Mouse (Mus musculus): ENCODE data around the gene Chrm5. TPM values are rescaled to one million over a fixed set of nuclear protein-coding genes. Genes with fewer than 3 reads are reported as not detected.

The Chrm5 gene
- polyA plus RNA-seq, 1 experiment from 2014 or later, result not detected

- Histone ChIP-seq H3K27ac (ENCODE audit: low read length) (no peak overlapping the region), H3K4me3 (ENCODE audit: low read depth, low read length) (no peak overlapping the region), H3K36me3 (ENCODE audit: control insufficient read depth, insufficient read depth) (no peaks in the 10 kb centered on the region), H3K4me2 (ENCODE audit: low read depth, low read length) (no peak overlapping the region), H3K9me3 (replicated peaks; ENCODE audit: control insufficient read depth, low read length) (no peaks in the 10 kb centered on the region), H3K27me3 (ENCODE audit: control insufficient read depth, insufficient read depth, low read depth, low read length) (no peaks in the 10 kb centered on the region), H3K4me1 (ENCODE audit: control insufficient read depth, low read depth, low read length) (peaks cover 16% of the 10 kb centered on the region), H3K9ac (ENCODE audit: low read depth, low read length) (no peak overlapping the region)
- ATAC-seq (ENCODE audit: low read depth), result no peak
- WGBS (ENCODE audit: insufficient replicate concordance), result 73% methylated on average over 11 of the region's 11 CpGs
Observed at GRCm38 (mm10) chr2:112490483-112491196, 10.1 kb upstream of the Chrm5 start.

GRCm38 (mm10) chr2:112484886-112485285 is 4.3 kb upstream of the Chrm5 start:
- Histone ChIP-seq H3K27me3 (ENCODE audit: control insufficient read depth, insufficient read depth, low read depth, low read length) (no peaks in the 10 kb centered on the region), H3K4me1 (ENCODE audit: control insufficient read depth, low read depth, low read length) (no peaks in the 10 kb centered on the region), H3K27ac (ENCODE audit: low read length) (no peak overlapping the region), H3K4me3 (ENCODE audit: low read depth, low read length) (no peak overlapping the region), H3K4me2 (ENCODE audit: low read depth, low read length) (no peak overlapping the region), H3K9ac (ENCODE audit: low read depth, low read length) (no peak overlapping the region), H3K36me3 (ENCODE audit: control insufficient read depth, insufficient read depth) (no peaks in the 10 kb centered on the region), H3K9me3 (replicated peaks; ENCODE audit: control insufficient read depth, low read length) (no peaks in the 10 kb centered on the region)
- no peak for ATAC-seq (ENCODE audit: low read depth)
- WGBS (ENCODE audit: insufficient replicate concordance), result 69% methylated on average over 2 of the region's 2 CpGs

- Histone ChIP-seq H3K4me2 (ENCODE audit: low read depth, low read length) (no peak overlapping the region), H3K9me3 (replicated peaks; ENCODE audit: control insufficient read depth, low read length) (no peaks in the 10 kb centered on the region), H3K9ac (ENCODE audit: low read depth, low read length) (no peak overlapping the region), H3K4me1 (ENCODE audit: control insufficient read depth, low read depth, low read length) (no peaks in the 10 kb centered on the region), H3K36me3 (ENCODE audit: control insufficient read depth, insufficient read depth) (no peaks in the 10 kb centered on the region), H3K4me3 (ENCODE audit: low read depth, low read length) (no peak overlapping the region), H3K27me3 (ENCODE audit: control insufficient read depth, insufficient read depth, low read depth, low read length) (no peaks in the 10 kb centered on the region), H3K27ac (ENCODE audit: low read length) (no peak overlapping the region)
- 54% methylated on average over 2 of the region's 2 CpGs for WGBS (ENCODE audit: insufficient replicate concordance)
- no peak for ATAC-seq (ENCODE audit: low read depth)
Observed at GRCm38 (mm10) chr2:112483334-112483651, 2.7 kb upstream of the Chrm5 start.

- H3K27me3 ChIP-seq (ENCODE audit: control insufficient read depth, insufficient read depth, low read depth, low read length), result no peaks in the 10 kb centered on the region
- H3K4me3 ChIP-seq (ENCODE audit: low read depth, low read length), result no peak overlapping the region
- no peak overlapping the region for H3K4me2 ChIP-seq (ENCODE audit: low read depth, low read length)
- no peak overlapping the region for H3K27ac ChIP-seq (ENCODE audit: low read length)
- H3K9ac ChIP-seq (ENCODE audit: low read depth, low read length), result no peak overlapping the region
- H3K36me3 ChIP-seq (ENCODE audit: control insufficient read depth, insufficient read depth), result no peaks in the 10 kb centered on the region
- no peaks in the 10 kb centered on the region for H3K9me3 ChIP-seq (replicated peaks; ENCODE audit: control insufficient read depth, low read length)
- no peak for ATAC-seq (ENCODE audit: low read depth)
- no peaks in the 10 kb centered on the region for H3K4me1 ChIP-seq (ENCODE audit: control insufficient read depth, low read depth, low read length)
- 66% methylated on average over 5 of the region's 5 CpGs for WGBS (ENCODE audit: insufficient replicate concordance)
Observed at GRCm38 (mm10) chr2:112482533-112483333, 2.2 kb upstream of the Chrm5 start.

GRCm38 (mm10) chr2:112481564-112481963 is 995 bp upstream of the Chrm5 start:
- no peak overlapping the region for H3K27ac ChIP-seq (ENCODE audit: low read length)
- no peak overlapping the region for H3K4me2 ChIP-seq (ENCODE audit: low read depth, low read length)
- ATAC-seq (ENCODE audit: low read depth), result no peak

GRCm38 (mm10) chr2:112476554-112476953 is 4.0 kb downstream of the Chrm5 start:
- no peak overlapping the region for H3K4me2 ChIP-seq (ENCODE audit: low read depth, low read length)
- no peak for ATAC-seq (ENCODE audit: low read depth)

More at GRCm38 (mm10) chr2:112481564-112481963, 995 bp upstream of the Chrm5 start:
- Histone ChIP-seq H3K9me3 (replicated peaks; ENCODE audit: control insufficient read depth, low read length) (no peaks in the 10 kb centered on the region), H3K27me3 (ENCODE audit: control insufficient read depth, insufficient read depth, low read depth, low read length) (no peaks in the 10 kb centered on the region), H3K4me3 (ENCODE audit: low read depth, low read length) (no peak overlapping the region), H3K4me1 (ENCODE audit: control insufficient read depth, low read depth, low read length) (no peaks in the 10 kb centered on the region), H3K36me3 (ENCODE audit: control insufficient read depth, insufficient read depth) (no peaks in the 10 kb centered on the region), H3K9ac (ENCODE audit: low read depth, low read length) (no peak overlapping the region)
- WGBS (ENCODE audit: insufficient replicate concordance), result 0% methylated on average over 2 of the region's 2 CpGs

GRCm38 (mm10) chr2:112474997-112475724 is 5.4 kb downstream of the Chrm5 start:
- no peak overlapping the region for H3K4me2 ChIP-seq (ENCODE audit: low read depth, low read length)
- no peaks in the 10 kb centered on the region for H3K4me1 ChIP-seq (ENCODE audit: control insufficient read depth, low read depth, low read length)
- H3K27ac ChIP-seq (ENCODE audit: low read length), result no peak overlapping the region
- no peak for ATAC-seq (ENCODE audit: low read depth)
- H3K4me3 ChIP-seq (ENCODE audit: low read depth, low read length), result no peak overlapping the region
- 48% methylated on average over 5 of the region's 5 CpGs for WGBS (ENCODE audit: insufficient replicate concordance)
- no peaks in the 10 kb centered on the region for H3K27me3 ChIP-seq (ENCODE audit: control insufficient read depth, insufficient read depth, low read depth, low read length)
- H3K9ac ChIP-seq (ENCODE audit: low read depth, low read length), result no peak overlapping the region
- no peaks in the 10 kb centered on the region for H3K9me3 ChIP-seq (replicated peaks; ENCODE audit: control insufficient read depth, low read length)
- H3K36me3 ChIP-seq (ENCODE audit: control insufficient read depth, insufficient read depth), result no peaks in the 10 kb centered on the region

More at GRCm38 (mm10) chr2:112476554-112476953, 4.0 kb downstream of the Chrm5 start:
- Histone ChIP-seq H3K27ac (ENCODE audit: low read length) (no peak overlapping the region), H3K9ac (ENCODE audit: low read depth, low read length) (no peak overlapping the region), H3K4me3 (ENCODE audit: low read depth, low read length) (no peak overlapping the region), H3K27me3 (ENCODE audit: control insufficient read depth, insufficient read depth, low read depth, low read length) (no peaks in the 10 kb centered on the region), H3K4me1 (ENCODE audit: control insufficient read depth, low read depth, low read length) (no peaks in the 10 kb centered on the region), H3K36me3 (ENCODE audit: control insufficient read depth, insufficient read depth) (no peaks in the 10 kb centered on the region), H3K9me3 (replicated peaks; ENCODE audit: control insufficient read depth, low read length) (no peaks in the 10 kb centered on the region)
- WGBS (ENCODE audit: insufficient replicate concordance), result 73% methylated on average over 6 of the region's 6 CpGs

- no peaks in the 10 kb centered on the region for H3K4me1 ChIP-seq (ENCODE audit: control insufficient read depth, low read depth, low read length)
- no peak overlapping the region for H3K9ac ChIP-seq (ENCODE audit: low read depth, low read length)
- no peaks in the 10 kb centered on the region for H3K9me3 ChIP-seq (replicated peaks; ENCODE audit: control insufficient read depth, low read length)
- H3K36me3 ChIP-seq (ENCODE audit: control insufficient read depth, insufficient read depth), result peaks cover 10% of the 10 kb centered on the region
- H3K4me2 ChIP-seq (ENCODE audit: low read depth, low read length), result no peak overlapping the region
- WGBS (ENCODE audit: insufficient replicate concordance), result 67% methylated on average over 2 of the region's 2 CpGs
- ATAC-seq (ENCODE audit: low read depth), result no peak
- no peaks in the 10 kb centered on the region for H3K27me3 ChIP-seq (ENCODE audit: control insufficient read depth, insufficient read depth, low read depth, low read length)
- H3K4me3 ChIP-seq (ENCODE audit: low read depth, low read length), result no peak overlapping the region
- H3K27ac ChIP-seq (ENCODE audit: low read length), result no peak overlapping the region
Observed at GRCm38 (mm10) chr2:112472076-112472475, 8.5 kb downstream of the Chrm5 start.

Measured in liver, embryonic 16.5 days (tissue).